Mouse (Mus musculus) gastrocnemius, postnatal 4 days (tissue): ENCODE data around the gene Plekhm3. TPM values are rescaled to one million over a fixed set of nuclear protein-coding genes. Genes with fewer than 3 reads are reported as not detected.

ENCODE experiments used
- DNase-seq, 2 experiments: peaks; one replicate each; pipeline ENCODE4 v3.0.0; 2021 to 2022; ENCODE audit warnings: low spot score in 2 of 2, mixed read lengths in 2 of 2
- total RNA-seq, 2 experiments: library from RNA; stranded (reverse); gene quantifications; 2 replicates each; pipeline ENCODE4 v1.2.3; 2021

The Plekhm3 gene
- total RNA-seq, 2 experiments from 2014 or later: 6.5 to 7.0 TPM

- no peak for DNase-seq
These were observed 27.0 kb downstream of the Plekhm3 start for GRCm38 (mm10) chr1:64929673-64930072.

- DNase-seq: no peak
These were observed 28.1 kb downstream of the Plekhm3 start for GRCm38 (mm10) chr1:64928542-64928941.

DNA sequence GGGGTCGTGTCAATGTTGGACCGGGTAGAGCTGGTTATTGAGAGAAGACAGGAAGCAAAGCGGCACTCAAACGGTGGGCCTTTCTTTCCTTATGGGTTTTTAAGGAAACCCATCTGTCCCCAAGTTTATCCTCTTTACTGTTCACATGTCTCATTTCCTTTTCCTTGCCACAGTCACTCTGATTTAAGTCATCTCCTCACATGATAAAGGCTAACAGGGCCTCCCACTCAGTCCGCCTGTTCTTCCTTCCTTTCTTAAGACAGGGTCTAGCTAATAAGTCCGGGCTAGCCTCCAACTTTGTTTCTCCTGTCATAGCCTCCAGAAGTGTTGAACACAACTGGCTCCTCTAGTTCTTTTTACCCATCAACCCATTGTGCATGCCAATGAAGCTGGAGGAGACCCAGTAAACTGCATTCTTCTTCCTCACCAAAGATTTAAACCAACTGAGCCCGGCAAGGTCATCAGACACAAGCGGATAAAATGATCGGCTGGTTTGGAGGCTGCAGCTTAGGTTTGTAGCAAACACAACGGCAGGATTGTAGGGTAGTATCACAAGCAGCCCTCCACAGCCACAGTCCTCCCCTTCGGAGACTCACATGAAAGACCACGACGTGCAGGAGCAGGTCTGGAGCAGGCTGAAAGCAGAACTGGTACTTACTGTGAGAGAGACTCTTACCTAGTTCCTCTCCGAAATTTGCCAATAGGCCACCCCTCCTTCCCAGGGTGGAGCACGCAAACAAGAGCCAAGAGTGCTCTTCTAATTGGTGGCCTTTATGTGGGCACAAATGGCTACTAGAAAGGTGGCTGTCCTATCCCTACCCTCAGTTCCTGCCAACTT, 29.0 kb downstream of the Plekhm3 start:
- no peak for DNase-seq

GRCm38 (mm10) chr1:64925594-64925993, 31.0 kb downstream of the Plekhm3 start:
- no peak for DNase-seq

DNA sequence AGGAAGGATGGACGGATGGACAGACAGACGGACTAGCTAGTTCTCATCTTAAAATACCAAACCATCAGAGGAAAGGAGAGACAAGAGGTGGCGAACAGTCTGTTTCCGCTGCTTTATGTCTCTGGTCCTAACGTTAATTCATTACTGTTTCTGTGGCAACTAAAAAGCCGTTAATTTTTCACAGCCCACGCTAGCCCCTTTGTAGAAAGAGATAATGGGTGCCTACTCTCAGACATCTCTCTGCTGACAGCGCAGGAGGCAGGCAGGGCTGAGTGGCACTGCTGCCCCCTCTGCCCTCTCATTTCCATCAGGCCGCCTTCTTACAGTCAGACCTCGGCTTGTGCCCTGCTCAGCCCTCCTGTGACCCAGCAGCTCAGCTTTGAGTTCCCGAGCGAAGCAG, 32.3 kb downstream of the Plekhm3 start:
- no peak for DNase-seq

- no peak for DNase-seq
These were observed 37.7 kb downstream of the Plekhm3 start for GRCm38 (mm10) chr1:64918810-64919528.

- DNase-seq: no peak
These were observed 38.7 kb downstream of the Plekhm3 start for GRCm38 (mm10) chr1:64917966-64918365.

DNA sequence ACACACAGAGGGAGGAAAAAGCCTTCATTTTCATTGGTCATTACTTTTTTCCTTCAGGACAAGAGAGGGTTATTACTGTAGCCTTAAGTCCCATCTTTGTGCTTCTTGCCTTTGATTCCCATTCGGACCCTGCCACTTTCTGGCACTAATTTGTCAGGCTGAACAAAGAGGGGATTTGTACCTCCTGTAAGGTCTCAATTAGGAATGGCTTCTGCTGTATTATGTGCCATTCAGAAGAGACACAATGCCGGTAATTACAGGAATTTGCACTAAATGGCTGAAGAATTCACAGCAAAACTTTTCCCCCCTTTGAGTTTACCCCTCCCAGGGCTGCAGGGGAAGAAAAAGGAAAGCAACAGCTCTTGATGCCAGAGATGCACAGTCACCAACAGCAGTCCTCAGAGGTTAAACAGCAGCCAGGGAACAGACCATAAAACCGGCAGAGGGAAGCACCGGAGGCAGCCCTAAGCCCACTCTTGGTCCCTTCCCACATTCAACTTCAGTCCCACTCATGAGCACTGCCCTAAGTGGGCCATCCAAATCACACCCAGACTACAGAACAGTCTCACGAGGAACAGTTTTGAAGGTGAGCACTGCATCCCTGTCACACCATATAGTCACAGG, 39.6 kb downstream of the Plekhm3 start:
- no peak for DNase-seq

- DNase-seq: no peak
These were observed 42.3 kb downstream of the Plekhm3 start for GRCm38 (mm10) chr1:64914356-64914755.

DNA sequence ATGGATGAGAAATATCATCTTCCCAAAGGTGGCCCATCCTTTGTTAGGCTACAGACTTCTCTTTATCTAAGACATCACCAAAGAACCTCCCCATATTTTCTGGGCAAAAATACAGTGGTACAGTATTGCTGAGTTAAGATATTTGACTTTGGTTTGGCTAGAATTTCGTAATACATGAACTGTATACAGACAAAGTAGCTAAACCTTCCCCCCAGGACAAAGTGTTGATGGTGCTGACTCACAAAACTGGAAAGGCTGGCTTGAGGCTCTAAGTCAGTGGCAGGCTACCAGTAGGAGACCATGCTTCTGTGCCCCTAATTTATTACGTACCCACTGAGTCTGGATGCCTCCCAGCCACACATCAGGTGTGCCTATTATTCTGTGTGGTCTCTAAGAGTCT, 48.9 kb downstream of the Plekhm3 start:
- DNase-seq: no peak

DNA sequence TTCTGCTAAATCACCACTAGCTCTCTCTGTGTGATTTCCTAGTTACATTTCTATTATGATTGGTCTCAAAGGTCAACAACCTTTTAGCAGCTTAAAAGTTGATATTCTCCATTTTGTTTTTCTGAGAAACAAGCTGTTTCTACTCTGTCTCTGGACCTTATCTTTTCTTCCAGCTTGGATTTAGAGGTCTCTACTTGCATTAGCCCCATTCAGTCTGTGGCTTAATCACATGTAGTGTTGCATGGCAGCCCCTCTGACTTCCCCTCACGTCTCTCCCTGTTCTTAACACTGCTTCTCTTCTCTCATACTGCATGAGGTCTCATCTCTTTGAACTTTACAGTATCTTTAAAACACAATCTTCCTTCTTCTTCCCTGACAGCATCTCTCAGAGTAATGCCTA, 50.4 kb downstream of the Plekhm3 start:
- no peak for DNase-seq

DNA sequence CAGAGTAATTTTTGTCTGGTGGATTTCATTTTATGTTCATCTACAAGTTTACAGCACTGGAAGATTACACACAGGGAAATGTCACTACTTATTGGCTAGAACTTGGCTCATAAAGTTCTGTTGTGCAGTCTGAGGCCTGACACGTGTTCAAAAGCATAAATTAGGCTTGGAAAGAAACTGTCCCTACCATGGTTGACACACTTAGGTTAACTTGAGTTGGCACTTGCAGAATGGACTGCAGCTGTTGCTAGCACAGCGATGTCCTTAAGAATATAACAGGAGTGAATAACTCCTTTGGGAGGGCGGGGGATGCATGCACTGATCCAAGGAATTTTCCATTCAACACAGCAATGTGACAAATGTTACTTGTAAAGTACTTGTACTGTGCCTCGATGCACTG, 53.2 kb downstream of the Plekhm3 start:
- DNase-seq: no peak

DNA sequence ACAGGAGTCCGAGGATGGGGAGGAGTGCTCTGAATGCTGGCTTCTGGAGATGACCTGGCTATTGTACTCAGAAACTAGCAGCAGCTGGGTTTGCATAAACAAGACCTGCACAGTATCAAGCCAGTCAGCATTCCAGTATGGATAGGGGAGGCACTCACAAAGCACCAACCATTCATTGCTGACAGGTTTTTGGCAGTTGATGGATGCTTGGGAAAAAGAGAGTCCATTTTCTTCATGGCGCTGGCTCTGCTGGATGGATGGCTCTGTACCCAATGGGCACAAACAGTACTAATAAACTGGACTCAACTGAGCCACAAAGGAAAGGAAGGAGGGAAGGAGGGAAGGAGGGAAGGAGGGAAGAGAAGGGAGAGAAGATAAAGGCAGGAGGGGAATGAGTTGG, 53.8 kb downstream of the Plekhm3 start:
- DNase-seq: no peak

DNA sequence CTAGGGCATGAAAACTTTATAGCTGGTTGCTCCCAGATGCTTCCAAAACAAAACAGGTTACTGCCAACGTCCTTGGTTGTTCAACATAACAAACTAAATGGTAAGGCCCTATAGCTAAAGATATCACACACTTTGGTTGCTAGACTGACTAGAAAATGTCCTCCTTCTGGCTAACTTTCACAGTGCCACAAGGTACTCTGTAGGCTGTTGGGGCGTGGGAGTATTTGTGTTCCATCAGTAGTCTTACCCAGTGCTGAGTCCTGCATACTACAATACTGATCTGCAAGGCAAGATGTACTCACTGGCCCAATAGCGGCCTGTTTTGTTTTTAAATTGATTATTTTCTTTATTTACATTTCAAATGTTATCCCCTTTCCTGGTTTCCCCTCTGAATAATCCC, 56.9 kb downstream of the Plekhm3 start:
- DNase-seq: no peak

DNA sequence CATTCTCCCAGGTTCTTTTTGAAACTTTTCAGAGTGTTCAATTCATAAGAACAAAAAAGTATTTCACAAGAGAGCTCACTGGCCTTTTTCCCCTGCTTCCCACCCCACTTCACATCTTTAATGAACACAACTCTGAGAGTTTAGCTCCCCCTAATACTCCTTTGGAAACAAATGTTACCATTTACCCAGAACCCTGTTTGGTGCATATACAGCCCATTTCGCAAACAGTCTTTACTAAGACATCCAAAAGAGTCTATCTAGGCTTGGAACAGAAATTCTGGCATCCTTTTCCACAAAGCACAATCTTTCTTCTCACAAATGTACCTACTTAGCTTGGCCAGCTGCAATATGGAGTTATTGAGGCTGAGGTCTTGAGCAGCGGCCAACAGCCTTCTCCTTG, 59.1 kb downstream of the Plekhm3 start:
- DNase-seq: no peak

- no peak for DNase-seq
These were observed 62.8 kb downstream of the Plekhm3 start for GRCm38 (mm10) chr1:64893806-64894205.

DNA sequence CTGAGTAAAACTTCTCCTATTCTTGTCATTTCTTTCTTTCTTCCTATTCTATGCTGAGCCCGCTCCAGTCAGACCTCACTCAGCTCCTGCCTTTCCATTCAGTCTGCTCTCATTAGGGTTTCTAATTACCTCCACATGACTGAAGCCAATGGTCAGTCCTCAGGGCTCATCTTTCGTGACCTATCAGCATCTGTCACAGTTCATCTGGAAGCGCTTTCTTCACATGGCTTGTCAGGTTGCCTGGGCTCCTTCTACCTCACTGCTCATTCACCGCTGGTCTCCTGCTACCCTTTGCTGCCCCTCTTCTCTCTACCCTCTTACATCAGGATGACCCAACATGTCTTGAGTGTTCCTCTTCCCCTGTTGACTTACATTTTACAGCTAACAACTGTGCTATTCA, 65.3 kb downstream of the Plekhm3 start:
- no peak for DNase-seq

DNA sequence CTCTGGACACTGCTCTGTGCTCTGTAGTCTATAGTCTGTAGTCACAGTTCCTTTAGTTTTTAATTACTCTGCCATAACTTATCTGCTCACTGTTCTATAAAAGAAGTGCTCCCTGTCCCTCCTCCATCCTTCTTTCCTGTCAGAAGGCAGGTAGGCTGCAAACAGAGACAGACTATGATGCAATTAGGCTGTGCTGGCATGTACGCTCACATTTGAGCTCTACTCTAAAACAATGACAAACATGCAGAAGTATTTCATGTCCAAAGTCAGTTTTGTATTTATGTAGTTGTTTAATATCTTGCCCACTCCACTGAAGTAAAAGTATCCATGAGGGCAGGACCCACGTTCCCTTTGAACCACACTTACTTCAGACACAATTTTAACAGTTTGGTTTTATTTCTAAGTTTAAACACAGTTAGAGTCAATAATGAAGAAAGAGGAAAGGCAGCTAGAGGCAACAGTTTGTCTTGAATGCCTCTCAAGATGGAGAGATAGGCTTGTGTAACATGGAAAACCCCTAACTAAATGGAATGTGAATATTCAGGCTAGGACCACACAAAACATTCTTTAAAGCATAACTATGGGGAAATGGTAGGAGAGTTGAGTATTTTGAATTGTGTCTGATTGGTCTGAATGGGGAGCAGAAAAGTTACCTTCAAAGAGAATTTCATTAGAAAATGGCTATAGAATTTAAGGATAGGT, 69.0 kb downstream of the Plekhm3 start:
- no peak for DNase-seq

DNA sequence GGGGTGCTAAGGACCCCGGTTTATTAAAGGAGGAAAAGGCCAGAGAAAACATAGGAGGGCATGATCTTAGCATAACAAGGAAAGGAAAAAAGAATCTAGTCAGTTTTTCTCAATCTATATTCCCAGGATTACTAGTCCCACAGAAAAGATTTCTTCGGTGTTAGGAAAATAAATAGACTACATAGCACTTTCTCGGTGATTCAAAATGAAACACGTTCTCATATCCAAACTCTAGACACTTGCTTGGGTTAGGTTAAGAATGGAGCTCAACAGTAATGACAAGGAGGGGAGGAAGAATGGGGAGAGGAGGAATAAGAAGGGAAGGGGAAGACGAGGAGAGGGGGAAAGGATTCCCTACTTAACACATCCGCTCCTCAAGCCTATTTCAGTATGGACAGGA, 69.9 kb downstream of the Plekhm3 start:
- DNase-seq: no peak

DNA sequence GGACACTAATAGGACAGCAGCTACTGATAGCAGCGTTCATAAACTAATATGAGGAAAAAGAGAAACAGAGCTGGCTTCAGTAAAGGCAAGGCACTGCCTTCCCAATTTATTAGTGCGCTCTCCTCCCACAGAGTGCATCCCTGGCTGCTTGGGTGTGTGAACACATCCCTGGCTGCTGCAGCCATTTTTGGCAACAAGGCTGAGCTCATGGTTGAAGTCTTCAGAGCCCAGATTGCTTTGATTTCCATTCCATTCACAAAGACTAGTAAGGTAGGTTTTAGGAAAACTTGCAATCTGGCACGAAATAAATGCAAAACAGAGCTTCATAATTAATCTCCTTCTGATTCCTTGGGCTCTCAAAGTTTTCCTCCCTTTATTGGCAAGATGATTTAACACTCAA, 71.3 kb downstream of the Plekhm3 start:
- no peak for DNase-seq

DNA sequence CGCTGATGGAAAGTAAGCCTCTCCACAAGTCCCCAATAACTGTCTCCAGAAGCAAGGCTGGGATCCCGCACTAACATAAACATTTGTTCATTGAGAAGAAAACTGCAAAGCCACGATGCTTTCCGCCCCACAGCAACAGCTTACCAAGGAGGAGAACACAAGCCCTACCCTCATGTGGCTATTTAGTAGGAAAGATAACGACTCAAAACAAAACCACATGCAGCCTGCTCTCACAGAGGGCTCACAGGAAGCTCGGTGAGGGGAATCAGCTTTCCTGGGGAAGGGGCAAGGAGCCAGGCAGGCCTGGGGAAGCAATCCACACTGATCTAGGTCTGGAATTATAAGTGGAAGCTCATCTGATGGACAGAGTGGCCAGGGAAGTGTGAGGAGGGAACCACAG, 72.6 kb downstream of the Plekhm3 start:
- DNase-seq: no peak

GRCm38 (mm10) chr1:64880613-64881012, 76.0 kb downstream of the Plekhm3 start:
- DNase-seq: no peak
